Mouse (Mus musculus) small intestine, adult 2 months (tissue): Measurements from ENCODE around the gene Nckap5. TPM values are rescaled to one million over a fixed set of nuclear protein-coding genes. Genes with fewer than 3 reads are reported as not detected.

ENCODE experiments used
- H3K27ac ChIP-seq: fragments of 200-500 bp; 2 replicates; pipeline ENCODE4 v1.5.1; 2012; ENCODE audit warnings: low read depth, low read length, control low read depth, inconsistent platforms; ENCODE audit not compliant: insufficient read depth
- H3K27me3 ChIP-seq: fragments of 200-500 bp; 2 replicates; pipeline ENCODE4 v1.6.1; 2012; ENCODE audit warnings: mild to moderate bottlenecking, moderate library complexity, low read length, inconsistent platforms; ENCODE audit not compliant: control insufficient read depth, insufficient read depth
- H3K36me3 ChIP-seq: fragments of 200-500 bp; 2 replicates; pipeline ENCODE4 v1.6.1; 2012; ENCODE audit warnings: mild to moderate bottlenecking, low read length, control low read depth, inconsistent platforms; ENCODE audit not compliant: control insufficient read depth, insufficient read depth
- H3K4me1 ChIP-seq: fragments of 200-500 bp; 2 replicates; pipeline ENCODE4 v1.6.1; 2012; ENCODE audit warnings: low read length, inconsistent platforms, mixed read lengths; ENCODE audit not compliant: control insufficient read depth, insufficient read depth, insufficient read length
- H3K4me3 ChIP-seq: fragments of 200-500 bp; 2 replicates; pipeline ENCODE4 v1.5.1; 2012; ENCODE audit warnings: low read depth, mild to moderate bottlenecking, control low read depth, inconsistent platforms, low read length, moderate library complexity
- CTCF ChIP-seq: fragments of 200-500 bp; IDR thresholded peaks from 2 replicates; pipeline ENCODE4 v1.5.1; 2012; ENCODE audit warnings: low read depth, mild to moderate bottlenecking, control low read depth, inconsistent platforms, low read length, moderate library complexity, mixed read lengths; ENCODE audit not compliant: insufficient replicate concordance, insufficient read length; ENCODE audit errors: extremely low read depth
- POLR2A ChIP-seq: fragments of 200-500 bp; IDR thresholded peaks from 2 replicates; pipeline ENCODE4 v1.6.1; 2012; ENCODE audit warnings: low read depth, mild to moderate bottlenecking, control low read depth, inconsistent platforms, low read length, moderate library complexity
- WGBS: fragments of 180-500 bp; shearing (Covaris S2); methylation state at CpG from one replicate; pipeline ENCODE4 v1.1.7; 2018; 5-methylcytosine and 5-hydroxymethylcytosine counted together
- polyA plus RNA-seq: library from polyadenylated mRNA; depleted of rRNA; stranded (reverse); fragments of >200 nt; gene quantifications from 2 replicates; pipeline ENCODE4 v1.2.3, GENCODE M21; 2012

The Nckap5 gene
- polyA plus RNA-seq, 1 experiment: 8.5 TPM

GRCm38 (mm10) chr1:126153516-126154234 lies 676.9 kb downstream of the Nckap5 start:
- 62% methylated on average over 6 of the region's 6 CpGs for WGBS
- no peaks in the 10 kb centered on the region for H3K36me3 ChIP-seq
- H3K4me1 ChIP-seq: no peaks in the 10 kb centered on the region
- TF ChIP-seq POLR2A (no peak), CTCF (no peak)
- no peak overlapping the region for H3K4me3 ChIP-seq
- no peak overlapping the region for H3K27ac ChIP-seq
- no peaks in the 10 kb centered on the region for H3K27me3 ChIP-seq

GRCm38 (mm10) chr1:126152217-126152616 lies 678.4 kb downstream of the Nckap5 start:
- H3K27ac ChIP-seq: no peak overlapping the region
- WGBS: 70% methylated on average over 6 of the region's 6 CpGs
- H3K4me3 ChIP-seq: no peak overlapping the region
- no peaks in the 10 kb centered on the region for H3K4me1 ChIP-seq
- H3K27me3 ChIP-seq: no peaks in the 10 kb centered on the region
- H3K36me3 ChIP-seq: no peaks in the 10 kb centered on the region
- TF ChIP-seq POLR2A: no peak
- TF ChIP-seq CTCF: no peak

- no peak overlapping the region for H3K4me3 ChIP-seq
- TF ChIP-seq CTCF: no peak
- no peak for TF ChIP-seq POLR2A
- H3K27me3 ChIP-seq: no peaks in the 10 kb centered on the region
- H3K4me1 ChIP-seq: no peaks in the 10 kb centered on the region
- no peak overlapping the region for H3K27ac ChIP-seq
- no peaks in the 10 kb centered on the region for H3K36me3 ChIP-seq
These were observed 680.6 kb downstream of the Nckap5 start for GRCm38 (mm10) chr1:126149966-126150365.

GRCm38 (mm10) chr1:126135717-126136116 lies 694.9 kb downstream of the Nckap5 start:
- Histone ChIP-seq H3K27ac (no peak overlapping the region), H3K27me3 (no peaks in the 10 kb centered on the region), H3K4me1 (no peaks in the 10 kb centered on the region), H3K4me3 (no peak overlapping the region), H3K36me3 (no peaks in the 10 kb centered on the region)
- WGBS: 75% methylated on average over 3 of the region's 3 CpGs
- TF ChIP-seq POLR2A: no peak
- no peak for TF ChIP-seq CTCF

GRCm38 (mm10) chr1:126132316-126132715 lies 698.3 kb downstream of the Nckap5 start:
- no peaks in the 10 kb centered on the region for H3K4me1 ChIP-seq
- TF ChIP-seq POLR2A (no peak), CTCF (no peak)
- 88% methylated on average over 2 of the region's 2 CpGs for WGBS

DNA sequence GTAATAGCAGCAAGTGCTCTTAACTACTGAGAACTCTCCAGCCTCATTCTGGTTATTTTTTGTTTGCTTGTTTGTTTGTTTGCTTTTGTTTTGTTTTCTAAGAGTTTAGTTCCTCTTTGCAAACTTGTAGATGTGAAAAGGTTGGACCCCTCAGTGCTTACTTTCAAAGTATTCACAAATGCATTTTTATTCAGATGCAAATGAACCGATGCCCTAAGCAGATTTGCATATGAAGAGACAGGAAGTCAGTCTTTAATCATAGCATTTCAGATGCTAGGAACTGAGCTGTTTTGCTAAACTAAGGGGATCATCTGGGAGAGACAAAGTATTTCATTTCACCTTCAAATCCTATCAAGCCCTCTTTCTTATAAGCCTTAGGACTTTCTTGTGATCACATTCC lies 701.5 kb downstream of the Nckap5 start:
- no peaks in the 10 kb centered on the region for H3K36me3 ChIP-seq
- no peak overlapping the region for H3K27ac ChIP-seq
- no peak overlapping the region for H3K4me3 ChIP-seq
- no peaks in the 10 kb centered on the region for H3K4me1 ChIP-seq
- WGBS: 54% methylated on average over 1 of the region's 1 CpGs
- H3K27me3 ChIP-seq: no peaks in the 10 kb centered on the region
- TF ChIP-seq POLR2A: no peak
- no peak for TF ChIP-seq CTCF

More at GRCm38 (mm10) chr1:126132316-126132715, 698.3 kb downstream of the Nckap5 start:
- Histone ChIP-seq H3K4me3 (no peak overlapping the region), H3K36me3 (no peaks in the 10 kb centered on the region), H3K27me3 (no peaks in the 10 kb centered on the region), H3K27ac (no peak overlapping the region)

- no peak for TF ChIP-seq POLR2A
- TF ChIP-seq CTCF: no peak
- no peak overlapping the region for H3K4me3 ChIP-seq
- H3K27me3 ChIP-seq: no peaks in the 10 kb centered on the region
- 51% methylated on average over 5 of the region's 5 CpGs for WGBS
- H3K36me3 ChIP-seq: no peaks in the 10 kb centered on the region
- no peaks in the 10 kb centered on the region for H3K4me1 ChIP-seq
- H3K27ac ChIP-seq: no peak overlapping the region
These were observed 707.5 kb downstream of the Nckap5 start for GRCm38 (mm10) chr1:126123111-126123510.
